ENCODE assay signal across 8 mouse cellular contexts in genomic region chr15:41951276-41951675, GRCm38 (mm10).
DNase-seq lines count a peak whose midpoint lies in the region; ATAC-seq and TF ChIP-seq lines count a peak whose summit lies in the region.
"Had no signal": no experiment of that assay in that cellular context is flagged by ENCODE, and none has a peak within 500 bp of the region (broad histone marks: within the 10 kb centered on the region; RNA-seq: fewer than 3 reads in every experiment).

No protein-coding gene starts in this region.

- peak; percentile 11 to 49 for DNase-seq in kidney, adult 8-10 months
- DNase-seq in ZHBTc4 (ENCODE audit: low read depth, low spot score), result peak; percentile 54
- DNase-seq in telencephalon, adult 2 months (ENCODE audit: low read depth, low spot score), result peak; percentile 17
- DNase-seq in gastrocnemius, postnatal 4 days (ENCODE audit: low spot score in 2 of 2), result no peak

- H3K4me1 ChIP-seq in kidney, embryonic 15.5 days, result peaks cover 10% of the 10 kb centered on the region; the same call in 1 of the 2 replicates
- H3K4me1 ChIP-seq in E14TG2a.4 (replicated peaks; ENCODE audit: low read depth, low read length), result peaks cover 23% of the 10 kb centered on the region

- TF ChIP-seq CTCF in E14TG2a.4 (conservative IDR thresholded peaks at IDR 0.05; ENCODE audit: low read length), result peak; percentile 26; the same call in 1 of the 2 replicates

- H3K36me3 ChIP-seq in kidney, embryonic 15.5 days, result no peaks in the 10 kb centered on the region
- H3K36me3 ChIP-seq in E14TG2a.4 (ENCODE audit: insufficient read depth, low read length), result no peaks in the 10 kb centered on the region

- H3K4me2 ChIP-seq in kidney, embryonic 15.5 days, result no peak overlapping the region

- no peak overlapping the region for H3K27ac ChIP-seq in kidney, embryonic 15.5 days

- no peaks in the 10 kb centered on the region for H3K27me3 ChIP-seq in kidney, embryonic 15.5 days
- no peaks in the 10 kb centered on the region for H3K27me3 ChIP-seq in E14TG2a.4 (ENCODE audit: insufficient read depth, low read length)

- no peak overlapping the region for H3K9ac ChIP-seq in kidney, embryonic 15.5 days

- no peak overlapping the region for H3K4me3 ChIP-seq in kidney, embryonic 15.5 days (replicated peaks)
- H3K4me3 ChIP-seq in E14TG2a.4 (replicated peaks; ENCODE audit: low read length), result no peak overlapping the region
- H3K4me3 ChIP-seq: erythroblast, embryonic 14.5 days had no signal

- no peak; the same call in 1 of the 2 replicates for ATAC-seq in kidney, embryonic 15.5 days (replicated peaks; ENCODE audit: low FRiP score)
- ATAC-seq in inflammation-experienced regulatory T-cells, adult 6 months, result peak; percentile 43

- no peaks in the 10 kb centered on the region for H3K9me3 ChIP-seq in kidney, embryonic 15.5 days (replicated peaks)
- no peaks in the 10 kb centered on the region for H3K9me3 ChIP-seq in E14TG2a.4 (ENCODE audit: low read length)

- WGBS in kidney, embryonic 15.5 days, result 51% methylated on average over 5 of the region's 5 CpGs

Comparison
In these comparisons a context has a peak if more than half of its experiments do, and no peak if none do; other contexts are left out.
1. DNase-seq: peak in kidney, adult 8-10 months (2 of 2), ZHBTc4 (single experiment) and telencephalon, adult 2 months (single experiment); none in gastrocnemius, postnatal 4 days (0 of 2).